Mouse (Mus musculus): Measurements from ENCODE around the gene Slc50a1. TPM values are rescaled to one million over a fixed set of nuclear protein-coding genes. Genes with fewer than 3 reads are reported as not detected.
A peak's percentile ranks its signal among the peaks of the same experiment; 100 is the strongest.

Slc50a1 gene
- total and polyA plus RNA-seq, 3 experiments: 41.8 to 56.0 (median 50.9) TPM

DNA sequence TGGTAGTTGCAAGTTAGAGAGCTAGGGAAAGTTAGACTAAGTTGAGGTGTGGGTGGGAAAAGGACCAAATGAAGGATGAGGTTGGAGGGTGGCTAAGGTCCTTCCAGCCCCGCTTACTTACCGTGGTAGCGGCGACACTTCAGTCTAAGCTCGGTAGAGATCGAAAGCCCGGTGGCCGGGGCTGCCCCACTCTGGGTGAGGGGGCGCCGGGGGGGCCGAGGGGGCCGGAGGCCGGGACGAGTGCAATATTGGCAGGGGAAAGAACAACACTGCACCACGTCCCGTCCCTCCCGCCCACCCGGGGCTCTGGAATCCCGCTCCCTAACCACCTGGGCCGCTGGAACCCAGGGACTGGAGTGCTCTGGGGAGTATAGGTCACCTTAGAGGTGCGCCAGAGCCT, 43.5 kb downstream of the Slc50a1 start, which contains the start of gene Mtx1:
Gene Mtx1 (minus strand): TSS at position 189 of the 400 bp plus-strand sequence.
- H3K36me3 ChIP-seq (replicated peaks in 1 of 2; ENCODE audit: control insufficient read depth in 1 of 2, insufficient read depth in 1 of 2, low read length in 1 of 2): peaks cover 0 to 21% of the 10 kb centered on the region in 2 experiments
- DNase-seq (ENCODE audit: extremely low read depth): no peak
- in situ Hi-C loops (cut with MboI; ENCODE audit: low pct_ligation_motif_present, low pct_unique_long_range_greater_than_20kb, low sequenced_read_pairs): no loop called here
- no peaks in the 10 kb centered on the region for H3K27me3 ChIP-seq (replicated peaks)
- H3K4me1 ChIP-seq (ENCODE audit: control insufficient read depth in 1 of 2, insufficient read depth in 2 of 2): peaks cover 8 to 27% of the 10 kb centered on the region in 2 experiments
- H3K27ac ChIP-seq (ENCODE audit: insufficient read depth, low read depth): no peak within 1 kb of the TSS
- no peak for TF ChIP-seq NRF1 (IDR thresholded peaks at IDR 0.05; ENCODE audit: low read depth, low read length)
- TF ChIP-seq RAD21 (IDR thresholded peaks at IDR 0.05; ENCODE audit: low read depth, low read length): no peak
- TF ChIP-seq ZC3H11A (IDR thresholded peaks at IDR 0.05; ENCODE audit: low read depth, low read length): no peak
- no peak for TF ChIP-seq JUN (IDR thresholded peaks at IDR 0.05; ENCODE audit: insufficient read depth, low read depth, low read length)
- TF ChIP-seq CHD1 (IDR thresholded peaks at IDR 0.05; ENCODE audit: low read depth, low read length): no peak
- TF ChIP-seq MAFK (IDR thresholded peaks at IDR 0.05; ENCODE audit: insufficient replicate concordance, low read length): no peak
- TF ChIP-seq MAX (IDR thresholded peaks at IDR 0.05; ENCODE audit: low read length): no peak
- TF ChIP-seq GABPA (IDR thresholded peaks at IDR 0.05; ENCODE audit: insufficient replicate concordance, low read depth, low read length): no peak
- no peak for TF ChIP-seq E2F4 (IDR thresholded peaks at IDR 0.05; ENCODE audit: insufficient replicate concordance, low read depth, low read length)
- TF ChIP-seq CHD2 (IDR thresholded peaks at IDR 0.05; ENCODE audit: low read length): no peak
- TF ChIP-seq MAZ (IDR thresholded peaks at IDR 0.05; ENCODE audit: low read depth, low read length): no peak
- TF ChIP-seq USF2 (conservative IDR thresholded peaks at IDR 0.05; ENCODE audit: low read depth, low read length): no peak
- no peak for TF ChIP-seq TBP (conservative IDR thresholded peaks at IDR 0.05; ENCODE audit: low read depth, low read length)
- no peak for TF ChIP-seq TCF12 (IDR thresholded peaks at IDR 0.05; ENCODE audit: low read depth, low read length)
- TF ChIP-seq ETS1 (conservative IDR thresholded peaks at IDR 0.05; ENCODE audit: low read depth, low read length): no peak
- TF ChIP-seq PAX5 (IDR thresholded peaks at IDR 0.05; ENCODE audit: low read length): no peak
- dilution Hi-C loops (cut with MboI; ENCODE audit: extremely low pct_ligation_motif_present, extremely low pct_unique_long_range_greater_than_20kb, low sequenced_read_pairs): no loop called here
- no peak within 1 kb of the TSS for H3K9ac ChIP-seq (ENCODE audit: insufficient read depth, low read depth)
- peak within 1 kb of the TSS; percentile 7; the same call in 1 of the 2 replicates for H3K4me2 ChIP-seq (ENCODE audit: insufficient read depth, low read depth, poor library complexity, severe bottlenecking)
- no peak within 1 kb of the TSS for H3K4me3 ChIP-seq (replicated peaks in 1 of 3; ENCODE audit: low read depth in 2 of 3, low read length in 2 of 3, poor library complexity in 1 of 3)
- H3K79me2 ChIP-seq (replicated peaks; ENCODE audit: control insufficient read depth, extremely low read depth, insufficient read depth, poor library complexity, severe bottlenecking): no peaks in the 10 kb centered on the region
- no peaks in the 10 kb centered on the region for H3K9me3 ChIP-seq (replicated peaks; ENCODE audit: low read length)

GRCm38 (mm10) chr3:89226361-89226760, 44.0 kb downstream of the Slc50a1 start:
- H3K4me2 ChIP-seq (ENCODE audit: insufficient read depth, low read depth, poor library complexity, severe bottlenecking): no peak overlapping the region
- dilution Hi-C loops (cut with MboI; ENCODE audit: extremely low pct_ligation_motif_present, extremely low pct_unique_long_range_greater_than_20kb, low sequenced_read_pairs) (no loop called here), in situ Hi-C loops (cut with MboI; ENCODE audit: low pct_ligation_motif_present, low pct_unique_long_range_greater_than_20kb, low sequenced_read_pairs) (no loop called here)
- peaks cover 0 to 22% of the 10 kb centered on the region in 2 experiments for H3K36me3 ChIP-seq (replicated peaks in 1 of 2; ENCODE audit: control insufficient read depth in 1 of 2, insufficient read depth in 1 of 2, low read length in 1 of 2)
- TF ChIP-seq CHD2 (IDR thresholded peaks at IDR 0.05; ENCODE audit: low read length) (no peak), GABPA (IDR thresholded peaks at IDR 0.05; ENCODE audit: insufficient replicate concordance, low read depth, low read length) (no peak), MAFK (IDR thresholded peaks at IDR 0.05; ENCODE audit: insufficient replicate concordance, low read length) (no peak), RCOR1 (conservative IDR thresholded peaks at IDR 0.05; ENCODE audit: low read depth, low read length) (no peak), ZMIZ1 (IDR thresholded peaks at IDR 0.05; ENCODE audit: low read depth, low read length) (no peak), PAX5 (IDR thresholded peaks at IDR 0.05; ENCODE audit: low read length) (no peak), MEF2A (IDR thresholded peaks at IDR 0.05; ENCODE audit: borderline replicate concordance, low read depth, low read length) (no peak), ZKSCAN1 (IDR thresholded peaks at IDR 0.05; ENCODE audit: borderline replicate concordance, low read depth, low read length) (no peak), NELFE (IDR thresholded peaks at IDR 0.05; ENCODE audit: low read depth, low read length) (no peak)
- H3K9me3 ChIP-seq (replicated peaks; ENCODE audit: low read length): no peaks in the 10 kb centered on the region
- H3K9ac ChIP-seq (ENCODE audit: insufficient read depth, low read depth): no peak overlapping the region
- no peak overlapping the region for H3K27ac ChIP-seq (ENCODE audit: insufficient read depth, low read depth)
- no peaks in the 10 kb centered on the region for H3K79me2 ChIP-seq (replicated peaks; ENCODE audit: control insufficient read depth, extremely low read depth, insufficient read depth, poor library complexity, severe bottlenecking)
- DNase-seq (ENCODE audit: extremely low read depth): no peak
- H3K4me3 ChIP-seq (replicated peaks in 1 of 3; ENCODE audit: low read depth in 2 of 3, low read length in 2 of 3, poor library complexity in 1 of 3): no peak overlapping the region
- peaks cover 3 to 22% of the 10 kb centered on the region in 2 experiments for H3K4me1 ChIP-seq (ENCODE audit: control insufficient read depth in 1 of 2, insufficient read depth in 2 of 2)
- no peaks in the 10 kb centered on the region for H3K27me3 ChIP-seq (replicated peaks)

All from CH12.LX (cell line).